Mouse (Mus musculus) ovary, postnatal 10 days (tissue): ENCODE measurements around the gene Dctn2.
"Not testable (repeated sequence)": the region's sequence is repeated elsewhere in the genome, so short reads cannot be mapped to it uniquely, and the experiment has no call there.

Source experiments
- DNase-seq: peaks from one replicate; pipeline ENCODE4 v3.0.0; 2022; ENCODE audit warnings: low spot score

Gene Dctn2

DNA sequence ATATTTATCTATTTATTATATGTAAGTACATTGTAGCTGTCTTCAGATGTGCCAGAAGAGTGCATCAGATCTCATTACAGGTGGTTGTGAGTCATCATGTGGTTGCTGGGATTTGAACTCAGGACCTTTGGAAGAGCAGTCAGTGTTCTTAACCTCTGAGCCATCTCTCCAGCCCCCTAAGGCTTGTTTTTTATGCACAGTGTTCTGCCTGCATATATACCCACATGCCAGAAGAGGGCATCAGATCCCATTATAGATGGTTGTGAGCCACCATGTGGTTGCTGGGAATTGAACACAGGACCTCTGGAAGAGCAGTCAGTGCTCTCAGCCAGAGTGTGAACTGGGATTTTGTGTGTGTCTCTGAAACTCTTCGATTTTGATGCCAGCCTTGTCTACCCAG lies 48.8 kb downstream of the Dctn2 start:
- not testable (repeated sequence) for DNase-seq

DNA sequence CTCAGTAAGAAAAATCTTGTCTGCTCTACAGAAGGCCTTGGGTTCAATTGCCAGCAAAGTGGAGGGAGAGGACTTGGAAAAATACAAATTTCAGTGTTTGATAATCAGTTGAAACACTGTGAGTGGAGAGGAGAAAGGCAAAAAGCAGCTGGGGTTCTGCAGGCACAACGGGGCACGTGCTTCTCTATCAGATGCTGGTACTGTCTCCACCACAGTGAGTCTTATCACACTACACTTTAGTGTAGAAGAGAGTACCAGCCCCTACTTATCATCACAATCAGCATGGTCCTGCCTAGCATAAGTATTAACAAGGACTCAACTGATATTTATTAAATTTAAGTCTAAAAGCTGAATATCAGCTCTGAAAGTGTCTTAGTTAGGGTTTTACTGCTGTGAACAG lies 51.1 kb downstream of the Dctn2 start:
- no peak for DNase-seq

DNA sequence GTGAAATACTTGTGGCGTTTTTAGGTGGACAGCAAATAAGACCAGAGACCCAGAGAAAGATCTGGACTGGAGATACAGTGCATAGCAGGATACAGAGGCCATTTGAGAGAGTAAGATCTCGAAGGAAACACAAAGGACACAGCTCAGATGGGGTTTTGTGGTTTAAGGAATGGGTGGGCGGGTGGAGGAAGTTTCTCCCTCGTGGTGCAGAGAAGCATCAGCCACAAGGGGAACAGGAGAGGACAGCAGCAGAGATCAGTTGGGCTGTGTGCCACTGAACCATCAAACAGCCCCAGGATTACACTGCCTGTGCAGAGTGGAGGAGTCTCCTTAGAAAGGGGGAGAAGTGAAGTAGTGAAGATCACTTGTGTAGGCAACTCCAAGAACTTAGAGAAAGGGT lies 51.8 kb downstream of the Dctn2 start:
- DNase-seq, result no peak

DNA sequence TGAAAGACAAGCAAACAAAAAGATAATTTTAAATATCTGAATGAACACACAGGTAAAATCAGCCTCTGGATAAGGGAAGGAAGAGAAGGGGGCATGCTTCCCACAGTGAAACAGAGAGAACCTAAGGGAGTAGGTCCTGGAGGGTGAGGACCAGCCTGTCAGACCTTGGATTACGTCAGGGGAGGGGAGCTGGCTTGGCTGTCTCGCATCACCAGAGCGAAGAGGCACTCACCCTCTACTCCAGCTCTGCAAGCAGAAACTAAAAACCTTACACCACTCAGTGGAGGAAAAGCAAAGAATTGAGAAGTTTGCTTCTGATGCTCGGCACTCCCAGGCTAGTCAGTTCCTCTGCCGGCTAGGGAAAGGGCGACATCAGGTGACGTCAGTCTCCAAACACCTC lies 53.8 kb downstream of the Dctn2 start:
- no peak for DNase-seq

DNA sequence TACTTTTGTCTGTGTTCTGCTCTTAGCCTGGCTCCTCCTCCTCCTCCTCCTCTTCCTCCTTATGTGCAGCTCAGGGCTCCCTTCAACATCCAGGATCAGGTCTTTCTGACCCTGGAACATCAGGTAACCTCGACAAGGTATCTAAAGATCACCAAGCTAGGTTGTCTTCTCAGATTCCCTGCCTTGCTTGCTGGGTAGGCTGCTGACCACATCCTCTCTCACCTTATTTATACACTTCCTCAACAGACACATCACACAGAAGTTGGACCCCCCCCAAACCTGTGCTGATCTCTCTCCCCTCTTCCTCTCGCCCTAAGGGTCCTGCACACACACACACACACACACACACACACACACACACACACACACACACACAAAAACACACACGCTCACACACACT lies 55.5 kb downstream of the Dctn2 start, which contains the start of gene Arhgap9:
Gene Arhgap9, plus strand, starts transcription at position 344 of the 400 bp plus-strand sequence.
- DNase-seq, result no peak

DNA sequence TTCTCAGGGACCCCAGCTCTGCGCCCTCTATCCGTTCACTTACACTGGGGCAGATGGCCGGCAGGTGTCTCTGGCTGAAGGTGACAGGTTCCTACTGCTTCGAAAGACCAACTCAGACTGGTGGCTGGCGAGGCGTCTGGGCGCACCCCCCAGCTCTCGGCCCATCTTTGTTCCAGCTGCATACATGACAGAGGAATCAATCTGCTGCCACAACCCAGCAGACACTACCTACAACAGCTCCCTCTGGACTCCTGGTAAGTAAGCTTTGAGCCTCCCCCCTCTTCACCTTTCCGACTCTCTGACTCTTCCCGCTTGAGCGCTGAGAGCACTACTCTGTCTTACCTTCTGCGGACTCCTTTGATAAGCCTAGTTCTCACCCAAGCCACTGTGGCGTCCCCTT lies 56.0 kb downstream of the Dctn2 start:
- no peak for DNase-seq

DNA sequence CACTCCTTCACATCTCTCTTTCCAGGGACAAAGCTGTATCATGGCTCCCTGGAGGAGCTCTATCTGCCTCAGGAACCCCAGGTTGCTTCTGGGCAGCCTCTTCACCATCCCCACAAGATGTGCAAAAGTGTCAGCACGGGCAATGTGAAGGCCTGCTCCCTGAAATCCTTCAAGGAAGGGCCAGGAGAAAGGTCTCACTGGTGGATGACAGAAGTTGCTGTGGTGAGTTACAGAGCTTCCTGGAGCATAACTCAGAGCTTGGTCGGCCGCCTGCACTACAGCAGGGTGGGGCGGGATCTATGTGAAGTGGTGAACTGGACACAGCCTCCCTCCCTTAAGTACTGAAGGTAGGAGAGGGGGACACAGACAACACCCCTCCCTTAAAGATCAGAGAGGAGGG lies 56.5 kb downstream of the Dctn2 start:
- no peak for DNase-seq

DNA sequence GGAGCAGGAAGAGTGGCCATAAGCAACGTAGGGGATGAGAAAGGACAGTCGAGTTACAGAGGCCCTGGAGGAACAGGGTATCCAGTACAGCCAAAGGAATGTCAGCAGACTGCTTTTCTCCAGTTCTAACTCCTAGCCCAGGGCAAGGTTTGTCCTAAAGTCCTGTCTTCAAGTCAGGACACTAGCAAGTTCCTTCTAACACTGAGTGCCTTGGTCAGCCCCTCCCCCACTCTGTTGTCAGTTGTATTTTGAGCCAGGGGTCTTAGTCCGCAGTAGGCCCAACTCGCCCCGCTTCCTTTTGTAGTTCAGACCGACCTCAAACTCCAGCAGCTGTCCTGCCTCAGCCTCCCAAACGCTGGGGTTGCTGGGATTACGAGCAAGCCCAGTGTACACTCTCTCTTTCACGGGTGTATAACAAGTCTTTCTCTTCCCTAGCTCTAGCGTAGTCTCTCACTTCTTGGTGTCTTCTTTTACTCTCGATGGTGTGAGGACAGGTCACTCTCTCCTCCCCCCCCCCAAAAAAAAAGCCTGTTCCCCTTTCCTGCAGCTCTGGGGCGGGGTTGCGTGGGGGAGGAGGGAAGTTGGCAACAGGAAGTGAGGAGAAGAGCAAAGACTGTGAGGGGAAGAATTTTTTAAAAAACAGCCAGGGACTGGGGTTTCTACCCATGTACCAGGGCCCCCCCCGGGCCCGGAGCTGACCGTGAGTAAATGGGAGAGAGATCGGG lies 57.1 kb downstream of the Dctn2 start:
- no peak for DNase-seq

DNA sequence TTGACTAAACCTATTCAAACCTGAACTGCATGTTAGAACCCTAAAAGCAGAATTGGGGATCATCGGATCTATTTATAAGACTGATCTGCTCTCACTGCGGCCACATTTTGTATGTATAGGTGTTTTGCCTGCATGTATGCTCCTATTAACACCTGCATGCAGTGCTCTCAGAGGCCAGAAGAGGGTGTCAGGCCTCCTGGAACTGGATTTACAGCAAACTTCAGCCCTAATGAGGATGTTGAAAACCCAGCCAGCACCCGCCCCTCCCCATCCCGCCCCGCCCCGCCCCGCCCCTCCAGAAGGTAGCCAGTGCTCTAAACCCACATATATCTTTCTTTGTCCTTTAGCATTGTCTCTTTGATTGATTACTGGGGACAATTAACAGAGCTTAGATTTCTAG lies 58.3 kb downstream of the Dctn2 start:
- DNase-seq, result no peak

DNA sequence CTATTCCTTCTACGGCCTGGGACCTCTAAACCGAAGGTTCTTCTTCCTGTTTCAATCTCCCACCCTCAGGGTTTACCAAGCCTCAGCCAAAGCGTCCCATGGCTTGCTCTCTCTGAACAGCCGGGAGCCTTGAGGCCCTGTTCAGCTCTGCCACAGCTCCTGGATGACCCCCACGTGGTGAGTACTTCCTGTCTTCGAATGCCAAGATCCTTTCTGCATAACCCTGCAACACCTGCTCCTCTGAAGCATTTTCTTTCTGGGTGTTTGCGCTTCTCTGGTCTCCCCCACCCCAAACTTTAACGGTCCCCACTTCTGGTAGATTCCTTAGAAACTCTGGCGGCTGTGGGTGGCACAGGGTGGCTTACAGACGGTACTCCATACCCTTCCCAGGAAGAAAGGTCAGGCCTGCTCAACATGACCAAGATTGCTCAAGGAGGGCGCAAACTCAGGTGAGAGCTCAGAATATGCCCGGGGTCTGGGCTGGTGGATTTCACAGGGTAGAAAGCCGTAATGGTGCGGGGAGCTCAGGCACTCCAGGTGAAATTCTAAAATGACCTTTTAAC lies 59.4 kb downstream of the Dctn2 start:
- DNase-seq, result no peak

DNA sequence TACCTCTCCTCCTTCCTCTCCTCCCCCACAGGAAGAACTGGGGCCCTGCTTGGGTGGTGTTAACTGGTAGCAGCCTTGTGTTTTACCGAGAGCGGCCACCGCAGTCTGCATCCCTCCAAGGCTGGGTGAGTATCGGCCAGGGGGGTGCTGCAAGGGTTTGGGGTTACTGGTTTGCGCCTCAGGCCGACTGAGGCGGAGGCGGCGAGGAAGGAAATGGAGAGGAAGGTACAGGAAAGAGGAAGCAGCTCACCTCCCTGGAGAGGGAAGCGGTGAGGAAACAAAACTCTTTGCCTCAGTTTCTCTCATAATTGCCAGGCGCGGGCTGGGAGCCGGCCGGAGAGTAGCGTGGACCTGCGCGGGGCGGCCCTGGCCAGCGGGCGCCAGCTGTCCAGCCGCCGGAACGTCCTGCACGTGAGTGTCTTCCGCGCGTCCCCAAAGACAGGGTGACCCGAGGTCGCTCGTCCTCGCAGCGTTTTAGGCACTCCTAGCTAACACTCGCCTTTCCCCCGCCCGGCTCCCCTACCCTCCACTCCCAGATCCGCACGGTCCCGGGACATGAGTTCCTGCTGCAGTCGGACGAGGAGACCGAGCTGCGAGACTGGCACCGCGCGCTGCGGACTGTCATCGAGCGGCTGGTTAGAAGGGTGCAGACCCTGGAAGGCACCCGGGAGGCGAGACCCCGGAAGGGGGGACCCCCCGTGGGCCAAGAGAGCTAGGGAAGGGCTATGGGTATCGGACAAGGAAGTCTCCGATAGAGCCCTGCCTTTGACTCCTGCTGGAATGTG lies 60.0 kb downstream of the Dctn2 start:
- no peak for DNase-seq

DNA sequence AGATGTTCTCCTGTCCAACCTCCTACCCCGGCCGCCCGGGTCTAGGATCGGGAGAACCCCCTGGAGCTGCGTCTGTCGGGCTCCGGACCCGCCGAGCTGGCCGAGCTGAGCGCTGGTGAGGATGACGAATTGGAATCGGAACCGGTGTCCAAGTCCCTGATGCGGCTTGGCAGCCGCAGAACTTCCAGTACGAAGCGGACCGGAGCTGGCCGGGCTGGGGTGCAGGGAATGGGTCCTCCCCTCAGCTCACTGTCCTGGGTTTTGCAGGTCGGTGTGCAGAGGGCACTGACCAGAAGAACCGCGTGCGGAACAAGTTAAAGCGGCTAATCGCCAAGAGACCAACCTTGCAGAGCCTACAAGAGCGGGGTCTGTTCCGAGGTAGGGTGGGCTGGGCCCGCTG lies 60.7 kb downstream of the Dctn2 start:
- no peak for DNase-seq

DNA sequence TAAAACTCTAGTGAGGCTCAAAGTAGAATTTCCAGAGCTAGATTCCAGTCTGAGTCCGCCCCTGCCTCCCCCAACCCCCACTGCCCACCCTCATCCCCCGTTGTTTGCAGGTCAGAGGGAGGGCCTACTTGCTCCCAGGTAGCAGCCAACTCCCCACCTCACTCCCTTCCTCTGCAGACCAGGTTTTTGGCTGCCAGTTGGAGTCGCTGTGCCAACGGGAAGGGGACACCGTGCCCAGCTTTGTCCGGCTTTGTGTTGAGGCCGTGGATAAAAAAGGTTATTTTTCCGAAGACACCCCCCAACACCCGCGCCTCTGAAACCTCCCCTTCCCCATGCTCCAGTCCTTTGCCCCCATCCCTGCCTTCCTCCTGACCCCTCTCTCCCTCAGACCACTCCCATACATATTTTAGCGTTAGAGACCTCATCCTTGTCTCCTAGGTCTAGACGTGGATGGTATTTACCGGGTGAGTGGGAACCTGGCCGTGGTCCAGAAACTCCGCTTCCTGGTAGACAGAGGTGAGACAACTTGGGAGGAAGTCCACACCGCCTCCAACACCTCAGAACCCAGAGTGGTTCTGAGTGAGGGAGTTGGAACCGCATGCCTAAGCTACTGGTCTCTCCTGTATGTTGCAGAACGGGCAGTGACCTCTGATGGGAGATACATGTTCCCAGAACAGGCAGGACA lies 61.4 kb downstream of the Dctn2 start:
- DNase-seq, result no peak

DNA sequence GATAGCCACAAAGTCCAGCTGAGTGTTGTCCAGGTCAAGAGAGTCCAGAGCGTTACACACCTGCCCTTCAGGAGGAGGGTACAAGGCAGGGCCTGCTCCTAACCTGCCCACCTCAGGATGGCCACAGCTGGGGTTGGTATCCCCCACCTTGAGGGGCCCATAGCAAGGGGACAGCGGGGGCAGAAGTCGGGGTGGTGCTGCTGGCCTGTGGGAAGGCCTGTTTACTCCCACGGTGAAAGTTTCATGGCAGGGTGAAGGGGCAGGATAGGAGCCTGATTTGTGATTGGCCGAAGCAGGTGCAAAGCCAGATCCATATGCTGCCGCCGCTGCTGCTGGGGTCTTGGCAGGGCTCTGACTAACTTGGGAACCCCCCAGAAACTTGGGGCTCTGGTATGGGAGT lies 64.0 kb downstream of the Dctn2 start:
- no peak for DNase-seq
